Mouse (Mus musculus) CH12.LX (cell line): ENCODE results near the gene Nlrp6. TPM values are rescaled to one million over a fixed set of nuclear protein-coding genes. Genes with fewer than 3 reads are reported as not detected.

Experiments
- DNase-seq: peaks from one replicate; pipeline ENCODE4 v3.0.0-alpha.2; 2013; ENCODE audit errors: extremely low read depth
- H3K27ac ChIP-seq: 2 replicates; pipeline ENCODE4 v1.5.1; 2012; ENCODE audit warnings: low read depth, mild to moderate bottlenecking, control low read depth, moderate library complexity; ENCODE audit not compliant: insufficient read depth
- H3K27me3 ChIP-seq: replicated peaks from 2 replicates; pipeline ENCODE3; 2012; ENCODE audit warnings: inconsistent platforms
- H3K36me3 ChIP-seq, 2 experiments: replicated peaks in 1 of 2; 2 replicates each; pipeline versions ENCODE3 to v1.6.1; 2012; ENCODE audit warnings: inconsistent platforms in 1 of 2, low read length in 1 of 2, mild to moderate bottlenecking in 1 of 2, mixed read lengths in 1 of 2, moderate library complexity in 1 of 2; ENCODE audit not compliant: control insufficient read depth in 1 of 2, insufficient read depth in 1 of 2
- H3K4me1 ChIP-seq, 2 experiments: 2 replicates each; pipeline ENCODE4 v1.6.1; 2012; ENCODE audit warnings: inconsistent platforms in 1 of 2, moderate library complexity in 1 of 2; ENCODE audit not compliant: insufficient read depth in 2 of 2, control insufficient read depth in 1 of 2
- H3K4me2 ChIP-seq: 2 replicates; pipeline ENCODE4 v1.6.1; 2012; ENCODE audit warnings: low read depth, mild to moderate bottlenecking, control low read depth; ENCODE audit not compliant: poor library complexity, insufficient read depth, severe bottlenecking
- H3K4me3 ChIP-seq, 3 experiments: fragments of 150-350 bp in 1 of 3; sonication (generic) in 1 of 3; replicated peaks in 1 of 3; 2 replicates each; pipeline versions ENCODE3 to v1.5.1; 2011 to 2012; ENCODE audit warnings: low read depth in 2 of 3, low read length in 2 of 3, mild to moderate bottlenecking in 2 of 3, moderate library complexity in 2 of 3, control low read depth in 1 of 3, improper control_type of control experiment in 1 of 3, inconsistent platforms in 1 of 3, mixed read lengths in 1 of 3; ENCODE audit not compliant: poor library complexity in 1 of 3
- H3K79me2 ChIP-seq: replicated peaks from 2 replicates; pipeline ENCODE4 v1.6.1; 2012; ENCODE audit warnings: mild to moderate bottlenecking, moderate library complexity; ENCODE audit not compliant: control insufficient read depth, poor library complexity, insufficient read depth, severe bottlenecking; ENCODE audit errors: extremely low read depth
- H3K9ac ChIP-seq: 2 replicates; pipeline ENCODE4 v1.6.1; 2012; ENCODE audit warnings: low read depth, mild to moderate bottlenecking, control low read depth, moderate library complexity; ENCODE audit not compliant: insufficient read depth
- H3K9me3 ChIP-seq: replicated peaks from 2 replicates; pipeline ENCODE3; 2012; ENCODE audit warnings: low read length, inconsistent platforms, mixed read lengths
- BHLHE40 ChIP-seq: IDR thresholded peaks from 2 replicates; pipeline ENCODE4 v1.6.1; 2011; ENCODE audit warnings: mild to moderate bottlenecking, low read depth, low read length, improper control_type of control experiment
- CHD1 ChIP-seq: IDR thresholded peaks from 2 replicates; pipeline ENCODE4 v1.6.1; 2012; ENCODE audit warnings: low read depth, low read length, improper control_type of control experiment, inconsistent platforms
- CHD2 ChIP-seq: IDR thresholded peaks from 2 replicates; pipeline ENCODE4 v1.6.1; 2011; ENCODE audit warnings: low read length, improper control_type of control experiment
- E2F4 ChIP-seq: IDR thresholded peaks from 2 replicates; pipeline ENCODE4 v1.6.1; 2011; ENCODE audit warnings: low read depth, low read length, improper control_type of control experiment; ENCODE audit not compliant: insufficient replicate concordance
- ELF1 ChIP-seq: IDR thresholded peaks from 2 replicates; pipeline ENCODE4 v1.6.1; 2014; ENCODE audit warnings: low read depth, mild to moderate bottlenecking, inconsistent platforms, low read length, improper control_type of control experiment
- EP300 ChIP-seq: IDR thresholded peaks from 2 replicates; pipeline ENCODE4 v1.6.1; 2011; ENCODE audit warnings: low read length, improper control_type of control experiment
- ETS1 ChIP-seq: conservative IDR thresholded peaks from 2 replicates; pipeline ENCODE4 v1.6.1; 2012; ENCODE audit warnings: low read depth, mild to moderate bottlenecking, inconsistent platforms, low read length, improper control_type of control experiment, moderate library complexity
- GABPA ChIP-seq: IDR thresholded peaks from 2 replicates; pipeline ENCODE4 v1.6.1; 2012; ENCODE audit warnings: low read depth, low read length, improper control_type of control experiment, inconsistent platforms; ENCODE audit not compliant: insufficient replicate concordance
- HCFC1 ChIP-seq: IDR thresholded peaks from 2 replicates; pipeline ENCODE4 v1.6.1; 2012; ENCODE audit warnings: low read depth, mild to moderate bottlenecking, inconsistent platforms, low read length, improper control_type of control experiment
- IRF4 ChIP-seq: IDR thresholded peaks from 2 replicates; pipeline ENCODE4 v1.6.1; 2014; ENCODE audit warnings: low read depth, mild to moderate bottlenecking, inconsistent platforms, low read length, improper control_type of control experiment
- JUN ChIP-seq: IDR thresholded peaks from 2 replicates; pipeline ENCODE4 v1.6.1; 2011; ENCODE audit warnings: low read depth, mild to moderate bottlenecking, low read length, improper control_type of control experiment, moderate library complexity; ENCODE audit not compliant: insufficient read depth
- KAT2A ChIP-seq: IDR thresholded peaks from 2 replicates; pipeline ENCODE4 v1.6.1; 2012; ENCODE audit warnings: low read length, improper control_type of control experiment, inconsistent platforms; ENCODE audit not compliant: insufficient replicate concordance
- MAX ChIP-seq: IDR thresholded peaks from 2 replicates; pipeline ENCODE4 v1.6.1; 2011; ENCODE audit warnings: low read length, improper control_type of control experiment
- MAZ ChIP-seq: IDR thresholded peaks from 2 replicates; pipeline ENCODE4 v1.6.1; 2012; ENCODE audit warnings: low read depth, mild to moderate bottlenecking, inconsistent platforms, low read length, improper control_type of control experiment, moderate library complexity
- MEF2A ChIP-seq: IDR thresholded peaks from 2 replicates; pipeline ENCODE4 v1.6.1; 2014; ENCODE audit warnings: low read depth, mild to moderate bottlenecking, inconsistent platforms, low read length, improper control_type of control experiment, borderline replicate concordance
- MXI1 ChIP-seq: IDR thresholded peaks from 2 replicates; pipeline ENCODE4 v1.6.1; 2011; ENCODE audit warnings: mild to moderate bottlenecking, low read depth, low read length, improper control_type of control experiment
- NELFE ChIP-seq: IDR thresholded peaks from 2 replicates; pipeline ENCODE4 v1.6.1; 2011; ENCODE audit warnings: low read depth, low read length, improper control_type of control experiment
- NRF1 ChIP-seq: IDR thresholded peaks from 2 replicates; pipeline ENCODE4 v1.6.1; 2014; ENCODE audit warnings: low read depth, mild to moderate bottlenecking, inconsistent platforms, low read length, improper control_type of control experiment, moderate library complexity
- POLR2A ChIP-seq: IDR thresholded peaks from 2 replicates; pipeline ENCODE4 v1.6.1; 2011; ENCODE audit warnings: low read depth, mild to moderate bottlenecking, improper control_type of control experiment, low read length
- POLR2AphosphoS2 ChIP-seq: IDR thresholded peaks from 2 replicates; pipeline ENCODE4 v1.6.1; 2011; ENCODE audit warnings: low read depth, low read length, improper control_type of control experiment
- RCOR1 ChIP-seq: conservative IDR thresholded peaks from 2 replicates; pipeline ENCODE4 v1.6.1; 2012; ENCODE audit warnings: low read depth, mild to moderate bottlenecking, inconsistent platforms, low read length, improper control_type of control experiment
- SIN3A ChIP-seq: IDR thresholded peaks from 2 replicates; pipeline ENCODE4 v1.6.1; 2012; ENCODE audit warnings: low read length, improper control_type of control experiment, inconsistent platforms
- SMC3 ChIP-seq: IDR thresholded peaks from 2 replicates; pipeline ENCODE4 v1.6.1; 2011; ENCODE audit warnings: low read depth, low read length, improper control_type of control experiment
- TBP ChIP-seq: conservative IDR thresholded peaks from 2 replicates; pipeline ENCODE4 v1.6.1; 2011; ENCODE audit warnings: low read depth, low read length, improper control_type of control experiment
- ZC3H11A ChIP-seq: IDR thresholded peaks from 2 replicates; pipeline ENCODE4 v1.6.1; 2012; ENCODE audit warnings: low read depth, mild to moderate bottlenecking, inconsistent platforms, low read length, improper control_type of control experiment
- ZMIZ1 ChIP-seq: IDR thresholded peaks from 2 replicates; pipeline ENCODE4 v1.6.1; 2012; ENCODE audit warnings: low read depth, mild to moderate bottlenecking, inconsistent platforms, low read length, improper control_type of control experiment
- ZNF384 ChIP-seq: IDR thresholded peaks from 2 replicates; pipeline ENCODE4 v1.6.1; 2012; ENCODE audit warnings: low read depth, low read length, improper control_type of control experiment, inconsistent platforms
- dilution Hi-C: fragments of 300-500 bp; cut with MboI; formaldehyde crosslinking; loops from 2 replicates; pipeline ENCODE4 v1.14.3; 2020; ENCODE audit warnings: low sequenced_read_pairs; ENCODE audit not compliant: extremely low pct_unique_long_range_greater_than_20kb, extremely low pct_ligation_motif_present
- in situ Hi-C: fragments of 300-500 bp; cut with MboI; formaldehyde crosslinking; loops from 3 replicates; pipeline ENCODE4 v1.14.3; 2019; ENCODE audit warnings: low sequenced_read_pairs, low pct_ligation_motif_present, low pct_unique_long_range_greater_than_20kb, mixed read lengths
- polyA plus RNA-seq: library from polyadenylated mRNA; unstranded; fragments of >175 nt; gene quantifications from 2 replicates; pipeline ENCODE4 v1.2.1, GENCODE M21; 2012; ENCODE audit warnings: low read depth; ENCODE audit not compliant: insufficient read length
- total RNA-seq, 2 experiments: library from RNA; depleted of rRNA; stranded (reverse); fragments of 300-350 nt in 1 of 2; fragments of >200 nt in 1 of 2; gene quantifications; 2 replicates each; pipeline ENCODE4 v1.2.3; 2012 to 2014

The Nlrp6 gene
- total and polyA plus RNA-seq, 3 experiments = 0.14 to 0.21 TPM; not detected in 1

DNA sequence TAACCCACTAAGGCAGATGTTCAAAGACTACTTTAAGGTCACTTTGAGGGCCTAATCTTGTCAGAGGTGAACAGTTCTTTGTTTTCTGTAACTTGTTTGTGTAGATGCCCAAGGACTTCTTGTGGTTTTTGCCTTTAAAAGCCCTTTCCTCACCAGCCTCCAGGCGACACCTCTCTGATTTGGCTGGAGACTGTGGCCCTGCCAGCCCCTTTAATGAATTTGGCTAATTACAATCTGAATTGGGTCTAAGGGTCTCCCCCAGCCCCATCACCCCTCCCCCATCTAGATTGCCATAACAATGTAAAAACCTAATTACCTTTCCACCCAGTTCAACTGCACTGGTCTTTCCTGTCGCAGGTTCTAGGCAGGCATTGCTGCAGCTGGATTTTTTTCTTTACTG lies 42.0 kb downstream of the Nlrp6 start:
- Histone ChIP-seq H3K4me1 (peaks cover under 1 to 4% of the 10 kb centered on the region in 2 experiments; a peak in 2 of 4 replicates), H3K27ac (no peak overlapping the region), H3K27me3 (no peaks in the 10 kb centered on the region), H3K36me3 (no peaks in the 10 kb centered on the region), H3K79me2 (no peaks in the 10 kb centered on the region), H3K4me3 (no peak overlapping the region), H3K4me2 (no peak overlapping the region), H3K9ac (no peak overlapping the region), H3K9me3 (no peaks in the 10 kb centered on the region)
- TF ChIP-seq CHD2 (no peak), SMC3 (no peak), MAX (no peak), ELF1 (no peak), MEF2A (no peak), ETS1 (no peak), ZMIZ1 (no peak), JUN (no peak), MAZ (no peak), IRF4 (no peak), HCFC1 (no peak), BHLHE40 (no peak), ZNF384 (no peak), CHD1 (no peak), NRF1 (no peak), POLR2AphosphoS2 (no peak), E2F4 (no peak), KAT2A (no peak), MXI1 (no peak)
- DNase-seq = no peak
- in situ Hi-C loops (no loop called here), dilution Hi-C loops (no loop called here)

DNA sequence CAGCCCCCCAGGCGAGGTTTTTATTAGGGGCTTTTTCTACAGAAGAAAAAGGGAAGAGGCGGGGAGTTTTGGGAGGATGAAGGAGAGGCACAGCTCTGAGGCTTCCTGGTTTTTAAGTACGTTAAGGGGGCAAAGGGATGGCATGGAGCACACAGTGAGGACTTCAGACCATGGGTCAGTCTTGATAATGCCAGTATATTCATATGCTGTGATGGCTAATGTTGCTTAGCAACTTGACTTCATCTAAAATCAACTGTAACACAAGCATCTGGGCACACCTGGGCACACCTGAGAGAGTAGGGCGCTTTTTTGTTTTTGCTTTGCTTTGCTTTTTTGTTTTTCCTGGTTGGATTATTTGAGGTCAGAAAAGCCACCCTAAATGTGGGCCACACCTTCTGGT lies 46.2 kb downstream of the Nlrp6 start, which contains the start of gene Ifitm1:
Ifitm1 (plus strand) TSS at position 301 of the 400 bp plus-strand sequence.
- no peak within 1 kb of the TSS for H3K9ac ChIP-seq
- H3K9me3 ChIP-seq = no peaks in the 10 kb centered on the region
- no peak for TF ChIP-seq TBP
- TF ChIP-seq NELFE = no peak
- no peak for TF ChIP-seq MEF2A
- TF ChIP-seq RCOR1 = no peak
- no peak for TF ChIP-seq POLR2A
- no peak for TF ChIP-seq MAZ
- no peak for TF ChIP-seq ZC3H11A
- TF ChIP-seq MAX = no peak
- TF ChIP-seq E2F4 = no peak
- TF ChIP-seq ELF1 = no peak
- no peak for TF ChIP-seq CHD2
- no peak for TF ChIP-seq GABPA
- TF ChIP-seq HCFC1 = no peak
- TF ChIP-seq IRF4 = no peak
- TF ChIP-seq ZMIZ1 = no peak
- TF ChIP-seq SIN3A = no peak
- no peak for TF ChIP-seq NRF1
- no peak for TF ChIP-seq EP300
- TF ChIP-seq CHD1 = no peak
- H3K4me2 ChIP-seq = no peak within 1 kb of the TSS
- peaks cover 14 to 34% of the 10 kb centered on the region in 2 experiments for H3K4me1 ChIP-seq
- no peaks in the 10 kb centered on the region for H3K27me3 ChIP-seq
- in situ Hi-C loops = no loop called here
- dilution Hi-C loops = no loop called here
- H3K36me3 ChIP-seq = no peaks in the 10 kb centered on the region
- DNase-seq = no peak
- no peak within 1 kb of the TSS for H3K27ac ChIP-seq
- H3K4me3 ChIP-seq = peak within 1 kb of the TSS in 1 of 3 experiments; percentile 41
- no peaks in the 10 kb centered on the region for H3K79me2 ChIP-seq
